Mouse (Mus musculus) G1E (cell line): ENCODE measurements around the gene Erap1. TPM values are rescaled to one million over a fixed set of nuclear protein-coding genes. Genes with fewer than 3 reads are reported as not detected.
"Not testable (repeated sequence)": the region's sequence is repeated elsewhere in the genome, so short reads cannot be mapped to it uniquely, and the experiment has no call there.

Experiments used
- ATAC-seq: 2 replicates; pipeline ENCODE4 v1.8.0; 2016; ENCODE audit warnings: mild to moderate bottlenecking; ENCODE audit not compliant: insufficient number of reproducible peaks, poor library complexity, low FRiP score, severe bottlenecking; ENCODE audit errors: extremely low read depth
- DNase-seq: peaks from one replicate; pipeline ENCODE4 v3.0.0; 2012; ENCODE audit warnings: low spot score
- H3K27me3 ChIP-seq: 2 replicates; pipeline ENCODE4 v1.6.1; 2012; ENCODE audit warnings: mild to moderate bottlenecking, low read length, inconsistent platforms; ENCODE audit not compliant: insufficient read depth
- H3K36me3 ChIP-seq: replicated peaks from 2 replicates; pipeline ENCODE3; 2012; ENCODE audit warnings: mild to moderate bottlenecking, inconsistent platforms
- H3K4me1 ChIP-seq: 2 replicates; pipeline ENCODE4 v1.6.1; 2012; ENCODE audit warnings: low read depth, low read length, inconsistent platforms, mixed read lengths; ENCODE audit not compliant: insufficient read depth
- H3K4me3 ChIP-seq: 2 replicates; pipeline ENCODE4 v1.5.1; 2012; ENCODE audit warnings: low read depth, mild to moderate bottlenecking, inconsistent platforms, low read length, moderate library complexity, mixed read lengths
- H3K9me3 ChIP-seq: replicated peaks from 2 replicates; pipeline ENCODE4 v1.6.1; 2012; ENCODE audit warnings: inconsistent platforms
- CTCF ChIP-seq: IDR thresholded peaks from 2 replicates; pipeline ENCODE4 v1.5.1; 2012; ENCODE audit warnings: low read depth, low read length, inconsistent platforms, mixed read lengths
- GATA1 ChIP-seq: IDR thresholded peaks from 2 replicates; pipeline ENCODE4 v1.6.1; 2012; ENCODE audit warnings: borderline replicate concordance, low read length, inconsistent platforms, mixed read lengths
- GATA2 ChIP-seq: IDR thresholded peaks from 2 replicates; pipeline ENCODE4 v1.6.1; 2012; ENCODE audit warnings: low read depth, low read length, inconsistent platforms, borderline replicate concordance
- POLR2AphosphoS5 ChIP-seq: IDR thresholded peaks from 2 replicates; pipeline ENCODE4 v1.6.1; 2012; ENCODE audit warnings: low read depth, low read length, inconsistent platforms; ENCODE audit not compliant: insufficient replicate concordance
- TAL1 ChIP-seq: conservative IDR thresholded peaks from 2 replicates; pipeline ENCODE4 v1.6.1; 2012; ENCODE audit warnings: low read depth, low read length, inconsistent platforms, mixed read lengths
- polyA plus RNA-seq: library from polyadenylated mRNA; stranded (reverse); fragments of >175 nt; gene quantifications from 2 replicates; pipeline ENCODE4 v1.2.3, GENCODE M21; 2012
- total RNA-seq, 2 experiments: library from RNA; stranded (forward) in 1 of 2; stranded (reverse) in 1 of 2; fragments of 200-1000 nt in 1 of 2; fragments of >200 nt in 1 of 2; fragmentation: Nextera tagmentation in 1 of 2; gene quantifications; 2 replicates each; pipeline ENCODE4 v1.2.3; 2014 to 2017

Erap1 gene
- 22.2 and 37.8 TPM in 2 replicates for total RNA-seq (2014; fragmentation: Nextera tagmentation)
- 28.1 and 31.4 TPM in 2 replicates for total RNA-seq (2017)
- polyA plus RNA-seq, result 0.55 and 0.78 TPM in 2 replicates

DNA sequence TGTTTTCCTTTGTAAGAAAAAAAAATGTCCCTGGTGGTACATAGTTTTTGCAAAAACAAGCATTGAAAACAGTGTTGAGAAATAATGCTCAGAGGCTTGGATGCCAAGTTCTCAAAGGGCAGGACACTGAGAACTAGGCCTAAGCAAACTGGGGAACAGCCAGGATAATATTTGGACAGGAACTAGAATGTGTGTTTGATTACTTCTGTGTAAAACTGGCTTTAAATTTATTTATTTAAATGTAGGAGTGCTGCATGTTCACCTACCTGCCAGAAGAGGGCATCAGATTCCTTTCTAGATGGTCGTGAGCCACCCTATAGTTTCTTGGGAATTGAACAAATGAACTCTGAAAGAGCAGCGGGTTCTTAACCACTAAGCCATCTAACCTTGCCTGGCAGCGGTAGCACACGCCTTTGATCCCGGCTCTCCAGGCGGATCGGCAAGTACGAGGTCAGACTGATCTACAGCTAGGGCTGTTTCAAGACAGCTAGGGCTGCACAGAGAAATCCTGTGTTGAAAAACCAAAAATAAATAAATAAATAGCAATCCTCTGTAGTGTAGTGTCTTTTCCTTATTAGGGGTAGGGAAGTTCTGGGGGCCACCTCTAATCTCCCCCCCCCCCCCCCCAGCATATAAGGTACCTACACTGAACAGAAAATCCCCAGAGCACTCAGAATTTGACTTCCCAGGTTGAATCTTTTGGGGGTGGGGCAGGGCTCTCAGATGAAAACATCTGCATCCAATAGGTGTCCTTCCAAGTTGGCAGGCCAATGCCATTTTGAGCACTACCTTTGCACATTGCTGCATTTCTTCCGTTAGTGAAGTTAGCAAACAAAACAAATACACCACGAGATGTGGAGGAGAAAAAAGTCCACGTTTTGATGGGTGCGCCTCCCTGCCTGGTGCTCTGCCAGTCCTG, at the start of gene Erap1:
Erap1 (plus strand) TSS at position 776 of the 919 bp plus-strand sequence.
- no peak for TF ChIP-seq POLR2AphosphoS5
- peak; percentile 34; the same call in 1 of the 2 replicates for TF ChIP-seq CTCF
- TF ChIP-seq GATA1, result no peak
- Histone ChIP-seq H3K4me3 (peak within 1 kb of the TSS; percentile 94), H3K36me3 (no peaks in the 10 kb centered on the region), H3K27me3 (no peaks in the 10 kb centered on the region), H3K4me1 (peaks cover 2% of the 10 kb centered on the region), H3K9me3 (no peaks in the 10 kb centered on the region)
- DNase-seq (peak; percentile 38), ATAC-seq (peak; percentile 57)

DNA sequence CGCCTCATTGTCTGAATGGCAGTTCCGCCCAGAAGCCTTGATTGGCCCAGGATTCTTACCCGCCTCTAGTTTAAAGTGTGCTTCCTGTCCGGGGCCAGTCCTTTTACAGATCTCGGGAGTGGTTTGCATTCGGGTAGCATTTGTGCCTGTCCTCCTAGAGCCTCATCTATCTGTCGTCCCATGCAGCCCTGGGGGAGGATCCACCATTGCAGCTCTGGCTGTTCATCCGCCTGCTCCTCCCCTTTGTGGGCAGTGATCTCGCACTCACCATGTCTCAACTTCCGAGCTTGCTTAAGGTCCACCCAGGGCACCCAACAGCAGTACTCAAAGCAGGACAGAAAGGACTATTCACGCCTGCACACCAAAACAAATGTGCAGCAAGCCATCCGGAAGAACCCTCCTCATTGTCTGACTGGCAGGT, 48.0 kb upstream of the Erap1 start:
- not testable (repeated sequence) for ATAC-seq, H3K9me3 ChIP-seq, H3K27me3 ChIP-seq, H3K4me3 ChIP-seq, DNase-seq, H3K4me1 ChIP-seq, H3K36me3 ChIP-seq

DNA sequence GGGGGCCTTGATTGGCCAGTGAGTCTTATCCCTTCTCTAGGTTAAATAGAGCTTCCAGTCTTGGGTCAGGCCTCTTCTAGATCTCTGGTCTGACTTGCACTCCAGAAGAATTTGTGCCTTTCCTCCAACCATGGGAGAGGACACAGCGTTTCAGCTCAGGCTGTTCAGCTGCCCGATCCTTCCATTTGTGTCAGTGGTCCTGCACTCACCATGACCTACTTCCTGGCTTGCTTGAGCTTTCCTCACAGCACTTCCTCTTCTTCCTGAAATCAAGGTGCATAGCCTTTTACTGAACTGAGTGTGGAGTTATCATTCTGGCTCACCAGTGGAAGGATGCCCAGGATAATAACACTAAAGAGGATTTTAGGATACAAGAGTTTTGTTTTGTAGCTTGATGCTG, 47.5 kb upstream of the Erap1 start:
- not testable (repeated sequence) for H3K27me3 ChIP-seq, H3K4me1 ChIP-seq, ATAC-seq, H3K36me3 ChIP-seq, H3K9me3 ChIP-seq, H3K4me3 ChIP-seq, DNase-seq

DNA sequence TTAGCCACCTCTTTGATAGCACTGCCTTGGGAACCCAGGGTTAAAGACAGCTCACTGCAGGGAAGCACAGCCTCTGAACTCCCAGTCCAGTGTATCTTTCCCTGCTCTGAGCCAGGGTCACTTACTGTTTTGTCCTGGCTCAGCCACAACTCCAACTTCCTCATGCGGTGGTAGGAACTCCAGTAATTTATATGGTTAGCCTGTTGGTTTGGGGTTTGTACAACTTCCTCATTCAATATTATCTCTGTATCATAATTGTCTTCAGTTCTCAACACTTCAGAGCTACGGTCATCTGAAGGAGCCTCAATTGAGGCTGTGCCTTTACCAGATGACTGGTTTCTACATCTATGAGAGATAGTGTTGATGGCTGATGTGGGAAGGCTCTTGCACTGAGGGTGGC, 42.3 kb upstream of the Erap1 start:
- H3K27me3 ChIP-seq, H3K4me1 ChIP-seq, H3K4me3 ChIP-seq, H3K9me3 ChIP-seq, H3K36me3 ChIP-seq, DNase-seq: not testable (repeated sequence)
- ATAC-seq, result peak; percentile 54

DNA sequence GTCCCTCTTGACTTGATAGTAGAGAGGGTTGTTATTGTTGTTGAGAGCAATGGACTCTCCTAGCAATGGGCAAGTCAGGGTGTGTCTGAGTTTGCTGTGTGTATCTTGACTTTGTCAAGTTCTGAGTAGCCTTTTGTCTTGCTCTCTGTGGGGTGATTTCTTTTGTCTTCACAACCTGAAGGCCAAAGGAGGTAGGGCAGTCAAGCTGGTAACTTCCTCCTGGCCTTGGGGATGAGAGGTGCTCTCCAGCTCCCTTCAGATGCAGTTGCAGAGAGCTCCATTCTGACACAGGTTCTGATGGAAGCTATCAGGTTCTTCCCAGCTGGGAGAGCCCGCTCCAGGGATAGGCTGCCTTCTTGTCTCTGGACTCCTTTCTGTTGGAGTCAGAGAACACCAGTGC, 37.6 kb upstream of the Erap1 start:
- H3K4me1 ChIP-seq, H3K36me3 ChIP-seq, ATAC-seq, H3K4me3 ChIP-seq, H3K9me3 ChIP-seq, DNase-seq, H3K27me3 ChIP-seq: not testable (repeated sequence)

DNA sequence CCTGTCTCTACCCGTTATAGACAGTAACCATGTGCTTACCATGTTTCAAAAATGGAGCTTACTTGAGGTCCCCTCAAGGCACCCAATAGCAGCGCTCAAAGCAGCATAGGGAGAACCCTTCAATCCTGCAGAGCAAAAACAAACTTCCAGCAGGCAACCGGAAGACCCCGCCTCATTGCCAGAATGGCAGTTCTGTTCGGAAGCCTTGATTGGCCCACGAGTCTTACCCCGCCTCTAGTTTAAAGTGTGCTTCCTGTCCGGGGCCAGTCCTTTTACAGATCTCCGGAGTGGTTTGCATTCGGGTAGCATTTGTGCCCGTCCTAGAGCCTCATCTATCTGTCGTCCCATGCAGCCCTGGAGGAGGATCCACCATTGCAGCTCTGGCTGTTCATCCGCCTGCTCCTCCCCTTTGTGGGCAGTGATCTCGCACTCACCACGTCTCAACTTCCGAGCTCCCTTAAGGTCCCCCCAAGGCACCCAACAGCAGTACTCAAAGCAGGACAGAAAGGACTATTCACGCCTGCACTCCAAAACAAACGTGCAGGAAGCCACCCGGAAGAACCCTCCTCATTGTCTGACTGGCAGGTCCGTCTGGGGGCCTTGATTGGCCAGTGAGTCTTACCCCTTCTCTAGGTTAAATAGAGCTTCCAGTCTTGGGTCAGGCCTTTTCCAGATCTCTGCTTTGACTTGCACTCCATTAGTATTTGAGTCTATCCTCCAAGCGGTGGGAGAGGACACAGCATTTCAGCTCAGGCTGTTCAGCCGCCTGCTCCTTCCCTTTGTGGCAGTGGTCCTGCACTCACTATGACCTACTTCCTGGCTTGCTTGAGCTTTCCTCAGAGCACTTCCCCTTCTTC, 22.0 kb upstream of the Erap1 start:
- not testable (repeated sequence) for H3K27me3 ChIP-seq, H3K4me1 ChIP-seq, H3K9me3 ChIP-seq, H3K36me3 ChIP-seq
- DNase-seq (peak; percentile 17), ATAC-seq (peak; percentile 95)
- H3K4me3 ChIP-seq, result peak overlapping the region; percentile 71

DNA sequence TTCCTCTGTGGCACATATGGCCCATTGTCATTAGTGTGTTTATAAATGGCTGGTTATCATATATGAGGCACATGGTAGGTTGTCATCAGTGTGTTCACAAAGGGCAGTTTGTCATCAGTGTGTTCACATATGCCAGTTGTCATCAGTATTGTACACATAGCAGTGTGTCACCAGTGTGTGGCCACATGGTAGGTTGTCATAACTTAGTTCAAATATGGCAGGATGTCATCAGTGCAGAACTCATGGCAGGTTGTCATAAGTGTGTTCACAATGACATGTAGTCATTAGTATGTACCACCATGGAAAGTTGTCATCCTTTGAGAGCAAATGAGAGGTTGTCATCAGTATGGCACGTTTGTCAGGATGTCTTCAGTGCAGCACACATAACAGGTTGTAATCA, 7.0 kb upstream of the Erap1 start:
- H3K36me3 ChIP-seq, result no peaks in the 10 kb centered on the region
- H3K27me3 ChIP-seq, result no peaks in the 10 kb centered on the region
- H3K4me1 ChIP-seq, result no peaks in the 10 kb centered on the region
- ATAC-seq, result no peak
- no peak for TF ChIP-seq GATA2
- no peak for TF ChIP-seq TAL1
- TF ChIP-seq CTCF, result no peak
- no peak for DNase-seq
- no peaks in the 10 kb centered on the region for H3K9me3 ChIP-seq
- no peak overlapping the region for H3K4me3 ChIP-seq
